In genomic region chr13:91206237-91206636, GRCm38 (mm10) we compare ENCODE assay signal across 17 mouse cellular contexts. TPM values are rescaled to one million over a fixed set of nuclear protein-coding genes. Genes with fewer than 3 reads are reported as not detected.
A peak's percentile ranks its signal among the peaks of the same experiment; 100 is the strongest.
DNase-seq lines count a peak whose midpoint lies in the region; ATAC-seq and TF ChIP-seq lines count a peak whose summit lies in the region.
"Had no signal": no experiment of that assay in that cellular context is flagged by ENCODE, and none has a peak within 500 bp of the region (broad histone marks: within the 10 kb centered on the region; RNA-seq: fewer than 3 reads in every experiment).

No protein-coding gene starts in this region.

- no peaks in the 10 kb centered on the region for H3K4me1 ChIP-seq in heart, embryonic 11.5 days (ENCODE audit: control insufficient read depth, insufficient read depth, low read length)
- peaks cover 8% of the 10 kb centered on the region for H3K4me1 ChIP-seq in bone marrow macrophage, adult 2 months (ENCODE audit: control insufficient read depth, insufficient read depth, low read length)
- H3K4me1 ChIP-seq: midbrain, embryonic 12.5 days had no signal

- no peak overlapping the region for H3K9ac ChIP-seq in heart, embryonic 11.5 days (ENCODE audit: low read depth, low read length)
- H3K9ac ChIP-seq: midbrain, embryonic 12.5 days had no signal

- no peak overlapping the region for H3K27ac ChIP-seq in heart, embryonic 11.5 days (ENCODE audit: low read depth, low read length)
- peak overlapping the region; percentile 55 for H3K27ac ChIP-seq in bone marrow macrophage, adult 2 months (ENCODE audit: insufficient read depth, low read depth, low read length)
- H3K27ac ChIP-seq: left cerebral cortex, adult 2 months; midbrain, embryonic 12.5 days had no signal

- DNase-seq in heart, adult 11 months, result peak; percentile 94
- peak; percentile 89 for DNase-seq in 3T3-L1 (ENCODE audit: low read depth, low spot score)
- no peak for DNase-seq in thymus, postnatal 36 days
- no peak for DNase-seq in kidney, adult 9 months
- DNase-seq in spleen, adult 12 weeks (ENCODE audit: low spot score), result no peak
- DNase-seq: adrenal gland, adult 2 months; cerebellum, adult 11 months; kidney, postnatal 4 days; spleen, adult 18-20 months; thymus, adult 18-20 months had no signal

- H3K4me3 ChIP-seq in heart, embryonic 11.5 days (ENCODE audit: low read depth, low read length), result no peak overlapping the region
- H3K4me3 ChIP-seq in bone marrow macrophage, adult 2 months (ENCODE audit: insufficient read depth, low read length), result no peak overlapping the region; the same call in 1 of the 2 replicates
- H3K4me3 ChIP-seq: erythroblast, embryonic 14.5 days; left cerebral cortex, adult 2 months; midbrain, embryonic 12.5 days had no signal

- 68% methylated on average over 5 of the region's 5 CpGs for WGBS in heart, embryonic 11.5 days (ENCODE audit: insufficient replicate concordance)

- no peak overlapping the region for H3K4me2 ChIP-seq in heart, embryonic 11.5 days
- H3K4me2 ChIP-seq: midbrain, embryonic 12.5 days had no signal

- H3K9me3 ChIP-seq in heart, embryonic 11.5 days (replicated peaks; ENCODE audit: control insufficient read depth, low read length), result no peaks in the 10 kb centered on the region
- H3K9me3 ChIP-seq: midbrain, embryonic 12.5 days had no signal

- TF ChIP-seq POLR2A in bone marrow macrophage, adult 2 months (IDR thresholded peaks at IDR 0.05; ENCODE audit: borderline replicate concordance, low read depth, low read length), result no peak

- H3K36me3 ChIP-seq in heart, embryonic 11.5 days (ENCODE audit: control insufficient read depth, insufficient read depth, low read length), result no peaks in the 10 kb centered on the region
- H3K36me3 ChIP-seq: midbrain, embryonic 12.5 days had no signal

- TF ChIP-seq CTCF in bone marrow macrophage, adult 2 months (IDR thresholded peaks at IDR 0.05; ENCODE audit: low read depth, low read length), result no peak

- ATAC-seq in heart, embryonic 11.5 days (replicated peaks; ENCODE audit: insufficient number of reproducible peaks, low FRiP score, low TSS enrichment), result no peak
- ATAC-seq in megakaryocyte, adult 5-6 weeks (ENCODE audit: poor library complexity, severe bottlenecking), result 0 out of 2 replicates have a peak, but pooled peaks have one; percentile 24
- ATAC-seq: inflammation-experienced regulatory T-cells, adult 6 months had no signal

- H3K27me3 ChIP-seq in heart, embryonic 11.5 days (ENCODE audit: control insufficient read depth, insufficient read depth, low read length), result no peaks in the 10 kb centered on the region
- H3K27me3 ChIP-seq: midbrain, embryonic 12.5 days had no signal

RNA-seq across cellular contexts. Expression of gene Atg10, which starts 17.5 kb away (rescaled TPM):
- 22.7 and 23.0 TPM in 2 replicates for polyA plus RNA-seq in heart, embryonic 11.5 days (2014; fragmentation: Nextera tagmentation; extraction: Ambion mirVana)
- polyA plus RNA-seq in bone marrow macrophage, adult 2 months (2012; ENCODE audit: insufficient read depth, insufficient read length, missing spikeins), result 14.0 and 16.6 TPM in 2 replicates
- 10.0 and 11.4 TPM in 2 replicates for total RNA-seq in megakaryocyte, adult 5-6 weeks (2015)
- 7.5 TPM in 2 replicates for total RNA-seq in megakaryocyte, adult 5-6 weeks (2017)
- polyA plus RNA-seq: erythroblast, embryonic 14.5 days had no signal

Comparison
In these comparisons a context has a peak if more than half of its experiments do, and no peak if none do; other contexts are left out.
1. DNase-seq: peak in heart, adult 11 months (single experiment) and 3T3-L1 (single experiment); none in thymus, postnatal 36 days (0 of 2), kidney, adult 9 months (single experiment) and spleen, adult 12 weeks (single experiment).